Mouse (Mus musculus) natural killer cell, adult 2 months (primary cell): ENCODE data around the gene Eif3j1.
"Not testable (repeated sequence)": the region's sequence is repeated elsewhere in the genome, so short reads cannot be mapped to it uniquely, and the experiment has no call there.

Source experiments
- DNase-seq, 2 experiments: peaks; one replicate each; pipeline ENCODE4 v3.0.0; 2022; ENCODE audit warnings: low spot score in 2 of 2

The Eif3j1 gene

DNA sequence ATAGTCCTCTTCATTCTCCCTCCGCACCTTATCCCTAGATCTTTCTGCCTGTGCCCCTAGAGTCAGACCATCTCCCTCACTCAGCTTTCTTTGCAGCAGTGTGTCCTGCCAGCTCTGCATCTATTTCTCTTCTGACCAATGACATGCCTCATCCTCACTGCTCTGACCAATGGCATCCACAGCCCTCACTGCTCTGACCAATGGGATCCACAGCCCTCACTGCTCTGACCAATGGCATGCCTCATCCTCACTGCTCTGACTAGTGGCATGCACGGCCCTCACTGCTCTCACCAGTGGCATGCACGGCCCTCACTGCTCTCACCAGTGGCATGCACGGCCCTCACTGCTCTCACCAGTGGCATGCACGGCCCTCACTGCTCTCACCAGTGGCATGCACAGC, 69.3 kb downstream of the Eif3j1 start:
- not testable (repeated sequence) for DNase-seq

DNA sequence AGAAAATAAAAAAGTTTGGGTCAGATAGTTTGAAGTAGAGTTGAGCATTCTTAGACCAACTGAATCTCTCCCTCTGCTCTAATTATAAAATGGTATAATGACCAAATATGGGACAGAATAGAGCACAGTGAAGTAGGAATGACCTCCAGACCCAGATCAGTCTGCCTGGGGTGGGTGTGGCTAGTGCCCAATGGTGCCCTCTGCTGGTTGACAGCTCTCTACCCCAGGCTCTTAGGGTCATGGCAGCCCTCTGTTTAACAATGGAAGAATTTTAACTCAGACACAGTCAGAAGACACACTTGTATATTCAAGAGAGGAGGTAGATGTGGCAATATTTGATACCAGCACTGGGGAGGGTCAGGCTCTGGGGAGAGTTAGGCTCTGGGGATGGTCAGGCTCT, 73.7 kb downstream of the Eif3j1 start:
- peak; percentile 30 to 40 for DNase-seq
